Mouse (Mus musculus): ENCODE data around the gene Mnd1.

The Mnd1 gene

GRCm38 (mm10) chr3:84157559-84158350 lies 2.2 kb upstream of the Mnd1 start:
- no peak for DNase-seq (ENCODE audit: low spot score)

GRCm38 (mm10) chr3:84157011-84157410 lies 1.4 kb upstream of the Mnd1 start:
- no peak for DNase-seq (ENCODE audit: low spot score)

GRCm38 (mm10) chr3:84156105-84156504 lies 519 bp upstream of the Mnd1 start:
- DNase-seq (ENCODE audit: low spot score): no peak

GRCm38 (mm10) chr3:84155146-84155545 lies 440 bp downstream of the Mnd1 start:
- no peak for DNase-seq (ENCODE audit: low spot score)

- DNase-seq (ENCODE audit: low spot score): no peak
These were observed 855 bp downstream of the Mnd1 start for GRCm38 (mm10) chr3:84154721-84155141.

- DNase-seq (ENCODE audit: low spot score): no peak
These were observed 5.8 kb downstream of the Mnd1 start for GRCm38 (mm10) chr3:84149831-84150230.

GRCm38 (mm10) chr3:84140947-84141346 lies 14.6 kb downstream of the Mnd1 start:
- DNase-seq (ENCODE audit: low spot score): no peak

GRCm38 (mm10) chr3:84136509-84136908 lies 19.1 kb downstream of the Mnd1 start:
- no peak for DNase-seq (ENCODE audit: low spot score)

GRCm38 (mm10) chr3:84135933-84136332 lies 19.7 kb downstream of the Mnd1 start:
- DNase-seq (ENCODE audit: low spot score): no peak

GRCm38 (mm10) chr3:84135387-84135786 lies 20.2 kb downstream of the Mnd1 start:
- DNase-seq (ENCODE audit: low spot score): no peak

- no peak for DNase-seq (ENCODE audit: low spot score)
These were observed 24.2 kb downstream of the Mnd1 start for GRCm38 (mm10) chr3:84131369-84131768.

- DNase-seq (ENCODE audit: low spot score): no peak
These were observed 24.8 kb downstream of the Mnd1 start for GRCm38 (mm10) chr3:84130776-84131175.

GRCm38 (mm10) chr3:84128871-84129870 lies 26.4 kb downstream of the Mnd1 start:
- DNase-seq (ENCODE audit: low spot score): no peak

GRCm38 (mm10) chr3:84127431-84127830 lies 28.2 kb downstream of the Mnd1 start:
- no peak for DNase-seq (ENCODE audit: low spot score)

GRCm38 (mm10) chr3:84126721-84127120 lies 28.9 kb downstream of the Mnd1 start:
- no peak for DNase-seq (ENCODE audit: low spot score)

- no peak for DNase-seq (ENCODE audit: low spot score)
These were observed 29.8 kb downstream of the Mnd1 start for GRCm38 (mm10) chr3:84125704-84126289.

GRCm38 (mm10) chr3:84123461-84123860 lies 32.1 kb downstream of the Mnd1 start:
- no peak for DNase-seq (ENCODE audit: low spot score)

- DNase-seq (ENCODE audit: low spot score): no peak
These were observed 36.9 kb downstream of the Mnd1 start for GRCm38 (mm10) chr3:84118718-84119117.

GRCm38 (mm10) chr3:84118178-84118577 lies 37.4 kb downstream of the Mnd1 start:
- DNase-seq (ENCODE audit: low spot score): no peak

- DNase-seq (ENCODE audit: low spot score): no peak
These were observed 47.0 kb downstream of the Mnd1 start for GRCm38 (mm10) chr3:84108614-84109013.

GRCm38 (mm10) chr3:84106106-84106505 lies 49.5 kb downstream of the Mnd1 start:
- DNase-seq (ENCODE audit: low spot score): no peak

- no peak for DNase-seq (ENCODE audit: low spot score)
These were observed 52.0 kb downstream of the Mnd1 start for GRCm38 (mm10) chr3:84103536-84103935.
